Mouse (Mus musculus): ENCODE results near the gene Echdc2.

Gene Echdc2

DNA sequence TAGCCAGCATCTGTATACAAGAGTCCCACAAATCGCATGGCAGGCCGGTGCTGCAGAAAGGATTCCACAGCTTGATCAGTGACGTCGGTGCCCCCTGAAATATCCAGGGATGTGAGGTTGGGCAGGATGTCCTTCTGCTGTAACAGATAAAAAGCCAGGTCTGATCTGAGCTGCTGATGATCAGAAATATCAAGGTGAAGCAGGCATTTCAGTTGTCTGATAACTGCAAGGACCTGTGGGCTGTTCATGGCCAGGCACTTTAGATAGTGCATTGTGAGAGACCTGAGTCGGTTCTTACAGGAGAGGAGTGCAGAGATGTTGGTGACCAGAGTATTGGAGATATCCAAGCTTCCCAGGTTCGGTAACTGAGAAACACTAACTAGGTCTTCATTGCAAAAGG lies 39.4 kb downstream of the Echdc2 start:
- WGBS, result 95% methylated on average over 6 of the region's 6 CpGs

GRCm38 (mm10) chr4:108213023-108213422 lies 47.8 kb downstream of the Echdc2 start:
- WGBS, result 91% methylated on average over 2 of the region's 2 CpGs

DNA sequence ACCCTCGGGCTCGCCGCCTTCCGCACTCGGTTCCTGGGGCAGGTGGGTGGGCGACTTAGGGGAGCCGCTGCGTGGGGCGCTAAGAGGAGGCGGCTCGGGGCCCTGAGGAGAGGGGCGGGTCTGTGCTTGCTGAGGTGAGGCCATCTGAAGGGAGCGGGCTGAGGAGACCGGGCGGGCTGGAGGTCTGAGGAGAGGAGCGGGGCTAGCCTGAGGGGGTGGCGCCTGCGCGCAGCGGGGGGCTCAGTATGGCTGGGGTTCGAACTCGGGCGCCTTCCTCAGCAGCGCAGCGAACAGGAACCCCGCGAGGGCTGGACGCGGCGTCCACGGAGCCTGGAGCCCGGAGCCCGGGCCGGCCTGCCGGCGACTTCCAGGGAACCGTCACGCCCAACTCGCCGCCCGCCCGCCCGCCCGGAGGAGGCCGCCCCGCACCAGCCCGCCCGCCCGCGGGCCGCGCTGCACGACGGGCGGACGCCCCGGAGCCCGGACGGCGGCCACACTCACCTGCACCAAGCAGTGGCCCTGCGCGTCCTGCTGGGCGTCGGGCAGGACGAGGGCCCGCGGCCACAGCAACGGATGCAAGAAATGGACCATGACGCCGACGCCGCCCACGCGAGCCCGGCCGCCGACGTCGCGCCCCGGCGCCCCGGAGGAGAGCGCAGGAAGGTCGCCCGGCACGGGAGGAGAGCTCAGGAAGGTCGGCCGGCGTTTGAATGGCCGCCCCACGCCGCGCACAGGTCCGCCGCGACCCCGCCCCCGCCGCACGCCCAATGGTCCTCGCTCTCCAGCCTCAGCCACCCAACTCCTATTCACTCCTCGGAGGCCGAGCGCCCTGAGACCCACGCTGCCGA lies 52.3 kb downstream of the Echdc2 start, which contains the start of gene Zyg11a:
Zyg11a (minus strand) TSS at position 717 of the 848 bp plus-strand sequence.
- 5% methylated on average over 101 of the region's 107 CpGs for WGBS

DNA sequence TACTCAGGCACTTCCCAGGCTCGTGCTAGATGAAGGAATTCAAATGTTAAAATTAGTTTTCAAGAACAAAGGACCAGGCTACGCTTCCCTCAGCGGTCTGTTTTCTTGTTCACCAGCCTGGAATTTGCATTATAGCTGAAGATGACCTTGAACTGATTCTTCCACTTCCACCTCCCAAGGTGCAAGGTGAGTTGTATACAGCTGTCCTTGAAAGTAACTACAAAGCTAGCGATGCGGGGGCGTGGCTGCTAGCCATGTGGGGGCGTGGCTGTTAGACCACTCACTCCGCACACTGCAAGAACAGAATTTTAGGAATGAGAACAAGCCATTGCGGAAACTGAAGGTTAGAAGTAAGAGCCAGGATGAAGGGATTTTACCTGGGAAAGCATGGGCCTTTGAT lies 53.8 kb downstream of the Echdc2 start:
- 46% methylated on average over 9 of the region's 9 CpGs for WGBS

GRCm38 (mm10) chr4:108222507-108222906 lies 57.3 kb downstream of the Echdc2 start:
- WGBS, result 85% methylated on average over 5 of the region's 5 CpGs

GRCm38 (mm10) chr4:108225341-108225872 lies 60.2 kb downstream of the Echdc2 start:
- WGBS, result 74% methylated on average over 3 of the region's 3 CpGs
